Mouse (Mus musculus): ENCODE data around the gene Mcat. TPM values are rescaled to one million over a fixed set of nuclear protein-coding genes. Genes with fewer than 3 reads are reported as not detected.

Mcat gene
- polyA plus RNA-seq, 1 experiment from 2014 or later = 43.1 TPM

GRCm38 (mm10) chr15:83538855-83539254 is 24.7 kb downstream of the Mcat start:
- no peak overlapping the region for H3K9ac ChIP-seq
- H3K4me3 ChIP-seq (ENCODE audit: low read depth, low read length) = no peak overlapping the region
- no peaks in the 10 kb centered on the region for H3K27me3 ChIP-seq (ENCODE audit: insufficient read depth, low read length)
- DNase-seq = no peak
- ATAC-seq (ENCODE audit: insufficient read depth) = no peak
- H3K4me2 ChIP-seq = no peak overlapping the region
- 0 out of 2 replicates have a peak, but pooled peaks cover 2% of the 10 kb centered on the region for H3K36me3 ChIP-seq (ENCODE audit: insufficient read depth)
- H3K27ac ChIP-seq (ENCODE audit: low read depth) = no peak overlapping the region
- no peaks in the 10 kb centered on the region for H3K9me3 ChIP-seq (ENCODE audit: low read depth, low read length)
- H3K4me1 ChIP-seq (ENCODE audit: insufficient read depth) = no peaks in the 10 kb centered on the region
- no peak for TF ChIP-seq CTCF (IDR thresholded peaks at IDR 0.05; ENCODE audit: low read depth)
- 94% methylated on average over 2 of the region's 2 CpGs for WGBS

GRCm38 (mm10) chr15:83535890-83536231 is 27.7 kb downstream of the Mcat start:
- no peak overlapping the region for H3K9ac ChIP-seq
- no peaks in the 10 kb centered on the region for H3K9me3 ChIP-seq (ENCODE audit: low read depth, low read length)
- H3K27ac ChIP-seq (ENCODE audit: low read depth) = peak overlapping the region; percentile 81; the same call in 1 of the 2 replicates
- H3K4me3 ChIP-seq (ENCODE audit: low read depth, low read length) = no peak overlapping the region
- H3K27me3 ChIP-seq (ENCODE audit: insufficient read depth, low read length) = no peaks in the 10 kb centered on the region
- no peak for DNase-seq
- no peaks in the 10 kb centered on the region for H3K4me1 ChIP-seq (ENCODE audit: insufficient read depth)
- H3K36me3 ChIP-seq (ENCODE audit: insufficient read depth) = no peaks in the 10 kb centered on the region
- no peak overlapping the region for H3K4me2 ChIP-seq
- 80% methylated on average over 6 of the region's 6 CpGs for WGBS
- ATAC-seq (ENCODE audit: insufficient read depth) = no peak
- no peak for TF ChIP-seq CTCF (IDR thresholded peaks at IDR 0.05; ENCODE audit: low read depth)

DNA sequence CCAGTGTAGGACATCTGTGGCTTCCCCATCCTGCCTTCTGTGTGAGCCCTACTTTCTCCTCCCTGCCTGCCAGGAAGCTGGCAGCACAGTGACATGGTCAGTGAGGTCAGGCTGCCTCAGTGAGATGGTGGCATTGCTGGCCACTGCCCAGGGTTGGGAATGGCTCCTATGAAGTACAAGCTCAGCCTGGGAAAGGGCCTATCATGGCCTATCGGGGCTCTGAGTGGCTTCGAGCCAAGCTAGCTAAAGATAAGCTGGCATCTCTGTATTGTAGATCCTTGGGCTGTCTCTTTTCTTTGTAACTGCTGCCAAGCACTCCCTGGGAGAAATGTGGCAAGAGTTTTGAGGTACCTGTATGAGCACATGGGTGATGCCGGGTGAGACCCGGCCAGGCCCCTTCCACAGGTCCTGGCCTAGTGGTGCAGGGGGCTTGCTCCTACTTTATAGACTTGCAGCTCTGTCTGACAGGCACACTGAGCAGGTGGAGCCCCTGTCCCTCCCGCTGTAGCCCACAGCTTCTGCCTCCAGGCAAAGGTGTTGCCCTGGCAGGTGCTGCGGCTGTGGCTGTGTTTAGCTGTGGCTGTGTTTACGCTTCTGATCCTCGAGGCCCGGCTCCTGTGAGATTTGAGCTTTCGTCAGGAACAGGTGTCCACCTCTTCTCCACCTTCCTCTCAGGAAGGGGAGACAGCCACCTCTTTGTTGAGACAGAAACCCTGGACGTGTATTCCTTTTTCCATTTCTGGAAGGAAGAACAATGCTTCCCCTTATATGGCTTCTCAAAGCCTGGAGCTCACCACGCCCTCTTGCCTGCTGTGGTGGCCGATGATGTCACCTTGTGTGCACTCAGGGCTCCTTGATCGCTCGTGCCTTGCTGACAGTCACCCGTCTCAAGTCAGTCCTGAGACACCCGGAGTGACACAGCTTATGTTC is 28.4 kb downstream of the Mcat start:
- peaks cover 3% of the 10 kb centered on the region; the same call in 1 of the 2 replicates for H3K4me1 ChIP-seq (ENCODE audit: insufficient read depth)
- H3K4me3 ChIP-seq (ENCODE audit: low read depth, low read length) = no peak overlapping the region
- TF ChIP-seq CTCF (IDR thresholded peaks at IDR 0.05; ENCODE audit: low read depth) = no peak
- ATAC-seq (ENCODE audit: insufficient read depth) = no peak; the same call in 1 of the 2 replicates
- peak overlapping the region; percentile 81 for H3K27ac ChIP-seq (ENCODE audit: low read depth)
- no peaks in the 10 kb centered on the region for H3K36me3 ChIP-seq (ENCODE audit: insufficient read depth)
- no peak overlapping the region for H3K4me2 ChIP-seq
- 53% methylated on average over 17 of the region's 17 CpGs for WGBS
- DNase-seq = peak; percentile 76
- H3K9me3 ChIP-seq (ENCODE audit: low read depth, low read length) = no peaks in the 10 kb centered on the region
- H3K27me3 ChIP-seq (ENCODE audit: insufficient read depth, low read length) = no peaks in the 10 kb centered on the region
- H3K9ac ChIP-seq = no peak overlapping the region

DNA sequence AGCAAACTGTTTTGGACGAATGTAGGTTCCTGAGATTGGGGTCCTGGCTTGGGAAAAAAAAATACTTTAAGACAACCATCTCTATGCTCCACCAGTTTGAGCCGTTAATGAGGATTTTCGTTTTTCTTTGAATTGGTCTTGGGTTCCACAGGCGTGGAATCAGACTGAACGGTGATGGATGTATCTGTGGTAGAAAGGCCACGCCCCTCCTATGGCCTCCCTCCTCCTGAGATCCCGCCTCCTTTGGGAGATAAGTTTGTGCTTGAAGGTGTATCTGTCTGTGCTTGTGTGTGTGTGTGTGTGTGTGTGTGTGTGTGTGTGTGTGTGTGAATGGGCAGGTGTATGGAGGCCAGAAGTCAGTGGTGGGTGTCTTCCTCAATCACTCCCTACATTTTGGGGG is 31.0 kb downstream of the Mcat start:
- H3K27me3 ChIP-seq (ENCODE audit: insufficient read depth, low read length) = peaks cover 4% of the 10 kb centered on the region
- H3K4me3 ChIP-seq (ENCODE audit: low read depth, low read length) = no peak overlapping the region
- no peak for TF ChIP-seq CTCF (IDR thresholded peaks at IDR 0.05; ENCODE audit: low read depth)
- peaks cover 3% of the 10 kb centered on the region for H3K4me1 ChIP-seq (ENCODE audit: insufficient read depth)
- no peaks in the 10 kb centered on the region for H3K36me3 ChIP-seq (ENCODE audit: insufficient read depth)
- ATAC-seq (ENCODE audit: insufficient read depth) (no peak), DNase-seq (no peak)
- no peak overlapping the region for H3K27ac ChIP-seq (ENCODE audit: low read depth)
- 67% methylated on average over 7 of the region's 7 CpGs for WGBS
- H3K9ac ChIP-seq = no peak overlapping the region
- H3K9me3 ChIP-seq (ENCODE audit: low read depth, low read length) = no peaks in the 10 kb centered on the region
- H3K4me2 ChIP-seq = no peak overlapping the region

- peak; percentile 55 for TF ChIP-seq CTCF (IDR thresholded peaks at IDR 0.05; ENCODE audit: low read depth)
- DNase-seq (no peak), ATAC-seq (ENCODE audit: insufficient read depth) (no peak)
- Histone ChIP-seq H3K9me3 (ENCODE audit: low read depth, low read length) (no peaks in the 10 kb centered on the region), H3K36me3 (ENCODE audit: insufficient read depth) (no peaks in the 10 kb centered on the region), H3K27me3 (ENCODE audit: insufficient read depth, low read length) (peaks cover 10% of the 10 kb centered on the region), H3K4me3 (ENCODE audit: low read depth, low read length) (no peak overlapping the region), H3K27ac (ENCODE audit: low read depth) (no peak overlapping the region), H3K4me1 (ENCODE audit: insufficient read depth) (peaks cover 3% of the 10 kb centered on the region), H3K4me2 (no peak overlapping the region), H3K9ac (no peak overlapping the region)
- 80% methylated on average over 5 of the region's 5 CpGs for WGBS
Measured at GRCm38 (mm10) chr15:83531961-83532469, 31.6 kb downstream of the Mcat start.

GRCm38 (mm10) chr15:83530688-83531087 is 32.9 kb downstream of the Mcat start:
- no peaks in the 10 kb centered on the region for H3K9me3 ChIP-seq (ENCODE audit: low read depth, low read length)
- 55% methylated on average over 6 of the region's 6 CpGs for WGBS
- no peak overlapping the region for H3K9ac ChIP-seq
- H3K27ac ChIP-seq (ENCODE audit: low read depth) = peak overlapping the region; percentile 80
- peaks cover 3% of the 10 kb centered on the region for H3K4me1 ChIP-seq (ENCODE audit: insufficient read depth)
- DNase-seq = no peak
- no peaks in the 10 kb centered on the region for H3K36me3 ChIP-seq (ENCODE audit: insufficient read depth)
- ATAC-seq (ENCODE audit: insufficient read depth) = no peak
- no peak overlapping the region for H3K4me3 ChIP-seq (ENCODE audit: low read depth, low read length)
- peaks cover 22% of the 10 kb centered on the region for H3K27me3 ChIP-seq (ENCODE audit: insufficient read depth, low read length)
- TF ChIP-seq CTCF (IDR thresholded peaks at IDR 0.05; ENCODE audit: low read depth) = no peak
- H3K4me2 ChIP-seq = no peak overlapping the region

DNA sequence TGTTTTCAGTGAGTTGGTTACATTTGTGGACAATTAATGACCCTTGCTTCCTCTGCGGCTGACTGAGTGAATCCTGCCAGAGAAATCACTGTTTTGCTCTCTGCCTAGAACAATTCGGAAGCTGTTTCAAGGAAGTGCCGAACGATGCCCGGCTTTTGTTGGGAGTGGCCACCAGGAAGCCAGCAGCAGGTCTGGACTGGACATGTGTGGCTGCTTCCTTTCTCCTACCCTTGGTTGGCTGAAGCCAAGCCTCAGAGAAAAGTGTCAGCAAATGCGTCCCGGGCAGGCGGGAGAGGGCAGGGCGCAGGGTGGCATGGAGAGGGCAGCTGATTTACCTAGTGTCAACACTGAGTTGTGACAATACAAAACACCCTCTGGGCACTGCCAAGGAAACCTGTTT is 33.4 kb downstream of the Mcat start:
- Histone ChIP-seq H3K9me3 (ENCODE audit: low read depth, low read length) (no peaks in the 10 kb centered on the region), H3K4me2 (no peak overlapping the region), H3K27me3 (ENCODE audit: insufficient read depth, low read length) (peaks cover 25% of the 10 kb centered on the region), H3K4me3 (ENCODE audit: low read depth, low read length) (no peak overlapping the region), H3K9ac (no peak overlapping the region), H3K4me1 (ENCODE audit: insufficient read depth) (peaks cover 3% of the 10 kb centered on the region), H3K27ac (ENCODE audit: low read depth) (peak overlapping the region; percentile 80), H3K36me3 (ENCODE audit: insufficient read depth) (no peaks in the 10 kb centered on the region)
- DNase-seq (peak; percentile 61), ATAC-seq (ENCODE audit: insufficient read depth) (peak; percentile 22; the same call in 1 of the 2 replicates)
- TF ChIP-seq CTCF (IDR thresholded peaks at IDR 0.05; ENCODE audit: low read depth) = no peak
- WGBS = 56% methylated on average over 9 of the region's 9 CpGs

Measured in lung, embryonic 14.5 days (tissue).